Mouse (Mus musculus) erythroblast, adult 5-6 weeks (primary cell): ENCODE data around the gene Nt5dc2. TPM values are rescaled to one million over a fixed set of nuclear protein-coding genes. Genes with fewer than 3 reads are reported as not detected.

Source experiments
- ATAC-seq: replicated peaks from 2 replicates; pipeline ENCODE4 v1.8.0; 2016; ENCODE audit warnings: moderate number of reproducible peaks, mild to moderate bottlenecking, moderate TSS enrichment, inconsistent platforms; ENCODE audit not compliant: poor library complexity, low FRiP score, severe bottlenecking
- total RNA-seq, 2 experiments: library from RNA; stranded (forward) in 1 of 2; stranded (reverse) in 1 of 2; fragments of 150-400 nt in 1 of 2; fragments of 200-764, 138-1000 nt in 1 of 2; gene quantifications; 2 replicates each; pipeline versions ENCODE4 v1.2.3 to v1.2.4; 2015 to 2017; ENCODE audit warnings: low replicate concordance in 2 of 2

The Nt5dc2 gene
- 12.3 and 18.4 TPM in 2 replicates for total RNA-seq (2015; ENCODE audit: low replicate concordance)
- 5.0 and 30.4 TPM in 2 replicates for total RNA-seq (2017; ENCODE audit: low replicate concordance)

DNA sequence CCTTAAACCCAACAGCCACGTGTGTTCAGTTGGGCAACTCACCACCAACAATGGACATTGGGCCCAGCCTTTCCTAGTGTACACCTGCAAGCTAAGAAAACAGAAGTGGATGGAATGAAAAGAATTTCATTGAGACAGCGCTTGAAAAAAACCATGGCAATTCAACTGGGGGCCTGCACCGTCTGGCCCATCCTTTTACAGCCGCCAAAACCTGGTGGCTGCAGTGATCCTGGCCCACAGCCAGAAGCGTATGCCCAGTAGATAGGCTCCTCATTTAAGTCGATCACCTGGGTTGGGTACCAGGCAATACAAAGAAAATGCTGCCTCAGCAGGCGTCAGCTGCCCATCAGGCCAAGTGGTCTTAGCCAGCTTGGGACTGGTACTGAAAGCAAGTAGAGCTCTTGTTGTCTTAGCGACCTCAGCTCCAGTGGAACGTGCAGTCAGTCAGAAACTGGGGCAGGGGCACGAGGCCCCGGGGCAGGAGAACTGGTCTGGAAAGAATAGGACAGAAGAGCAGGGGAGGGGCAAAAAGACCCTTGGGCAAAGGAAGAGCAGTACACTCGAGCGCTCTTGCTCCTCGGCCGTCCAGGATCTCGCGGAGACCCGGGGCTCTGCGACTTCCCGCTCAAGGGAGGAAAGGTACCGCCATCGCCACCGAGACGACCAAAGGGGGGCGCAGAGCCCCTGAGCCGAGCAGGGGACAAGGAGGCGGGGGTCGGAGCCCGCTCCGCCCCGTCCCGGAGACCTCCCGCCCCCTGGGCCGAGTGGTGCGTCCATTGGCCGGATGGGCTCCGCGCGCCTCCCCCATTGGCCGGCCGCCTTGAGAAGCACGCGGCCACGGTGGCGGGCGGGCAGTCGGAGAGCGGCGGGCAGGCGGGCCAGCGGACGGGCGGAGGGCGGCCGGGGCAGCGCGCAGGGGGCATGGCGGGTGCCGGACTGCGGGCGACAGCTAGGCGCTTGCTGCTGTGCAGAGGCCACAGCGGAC is at the start of gene Nt5dc2:
TSS of gene Nt5dc2 (plus strand) at position 818 of the 985 bp plus-strand sequence.
- peak; percentile 60 for ATAC-seq

DNA sequence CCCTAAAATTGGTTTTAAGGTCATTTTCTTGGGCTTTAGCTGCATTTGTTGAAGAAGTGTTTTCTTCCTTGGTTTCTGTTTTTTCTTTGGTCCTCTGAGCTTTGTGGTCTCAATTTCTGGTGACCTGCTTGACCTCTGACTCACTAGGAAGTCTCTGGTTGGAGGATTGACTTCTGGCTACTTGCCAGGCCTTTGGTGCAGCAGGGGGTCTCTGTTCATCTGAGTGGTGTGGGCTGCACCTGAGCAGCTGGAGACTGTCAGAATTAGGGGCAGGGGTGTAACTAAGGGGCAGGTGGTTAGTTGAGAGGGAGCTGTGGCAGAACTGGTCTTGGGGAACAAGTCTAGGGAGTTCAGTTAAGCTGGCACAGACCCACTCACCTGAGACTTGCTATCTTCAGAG is 49.7 kb upstream of the Nt5dc2 start:
- no peak for ATAC-seq

DNA sequence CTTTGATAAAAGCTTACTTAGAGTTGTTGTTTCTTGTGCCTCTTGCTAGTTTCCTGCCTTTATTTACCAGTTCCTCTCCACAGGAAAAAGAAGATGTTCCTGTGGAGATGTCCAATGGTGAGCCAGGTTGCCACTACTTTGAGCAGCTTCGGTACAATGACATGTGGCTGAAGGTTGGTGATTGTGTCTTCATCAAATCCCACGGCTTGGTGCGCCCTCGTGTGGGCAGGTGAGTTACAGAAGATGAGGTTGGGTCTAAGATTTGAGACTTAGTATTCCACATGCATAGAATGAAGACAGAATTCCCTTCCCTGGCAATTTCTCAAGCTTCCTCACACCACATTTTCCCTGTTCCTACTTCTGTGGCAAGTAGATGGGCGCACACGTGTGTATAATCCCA is 43.4 kb upstream of the Nt5dc2 start:
- peak; percentile 57; the same call in 1 of the 2 replicates for ATAC-seq

DNA sequence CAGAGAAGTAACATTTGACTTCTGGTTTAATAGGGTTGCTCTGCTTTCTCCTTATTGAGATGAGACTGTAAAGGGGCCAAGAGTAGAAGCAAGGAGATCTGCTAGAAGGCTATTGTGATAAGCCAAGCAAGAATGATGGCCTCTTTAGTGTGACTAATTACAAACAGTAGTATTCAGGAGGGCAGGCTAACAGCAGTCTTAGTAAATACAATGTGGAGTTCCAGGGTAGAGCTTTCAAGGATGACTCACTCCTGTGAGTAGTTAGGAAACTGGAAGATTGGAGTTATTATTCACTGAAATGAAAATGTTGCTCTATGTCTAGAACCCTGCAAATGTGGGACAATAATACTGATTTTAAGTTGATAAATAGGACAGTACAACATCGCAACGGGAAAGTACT is 42.3 kb upstream of the Nt5dc2 start:
- ATAC-seq: no peak

DNA sequence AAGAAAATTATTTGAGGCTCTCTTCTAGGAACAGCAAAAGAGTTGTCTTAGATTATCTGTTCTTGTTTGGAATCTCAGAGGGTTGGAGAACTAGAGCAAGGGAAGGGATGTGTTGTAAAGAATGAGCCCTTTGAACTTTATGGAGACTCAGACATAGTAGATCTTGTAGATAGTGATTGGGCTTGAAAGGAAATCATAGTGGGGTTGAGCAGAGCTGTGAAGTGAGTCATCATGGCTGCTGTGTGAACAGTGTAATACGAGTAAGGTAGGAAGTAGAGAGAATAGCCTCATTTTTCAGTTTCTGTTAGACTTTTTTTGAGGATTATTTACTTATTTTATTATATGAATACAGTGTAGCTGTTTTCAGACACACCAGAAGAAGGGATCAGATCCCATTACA is 40.9 kb upstream of the Nt5dc2 start:
- ATAC-seq: no peak

DNA sequence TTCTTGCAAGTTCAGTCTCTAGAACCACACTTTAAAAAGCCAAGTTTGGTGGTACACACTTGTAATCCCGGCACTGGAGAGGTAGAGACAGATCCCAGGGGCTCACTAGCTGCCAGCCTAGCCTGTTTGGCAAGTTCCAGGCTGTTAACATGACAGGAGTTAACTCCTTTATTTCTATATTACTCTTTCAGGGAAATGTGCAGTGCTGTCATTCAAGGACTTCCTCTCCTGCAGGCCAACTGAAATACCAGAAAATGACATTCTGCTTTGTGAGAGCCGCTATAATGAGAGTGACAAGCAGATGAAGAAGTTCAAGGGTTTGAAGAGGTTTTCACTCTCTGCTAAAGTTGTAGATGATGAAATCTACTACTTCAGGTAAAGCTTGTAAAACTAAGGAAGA is 25.7 kb upstream of the Nt5dc2 start:
- ATAC-seq: no peak

DNA sequence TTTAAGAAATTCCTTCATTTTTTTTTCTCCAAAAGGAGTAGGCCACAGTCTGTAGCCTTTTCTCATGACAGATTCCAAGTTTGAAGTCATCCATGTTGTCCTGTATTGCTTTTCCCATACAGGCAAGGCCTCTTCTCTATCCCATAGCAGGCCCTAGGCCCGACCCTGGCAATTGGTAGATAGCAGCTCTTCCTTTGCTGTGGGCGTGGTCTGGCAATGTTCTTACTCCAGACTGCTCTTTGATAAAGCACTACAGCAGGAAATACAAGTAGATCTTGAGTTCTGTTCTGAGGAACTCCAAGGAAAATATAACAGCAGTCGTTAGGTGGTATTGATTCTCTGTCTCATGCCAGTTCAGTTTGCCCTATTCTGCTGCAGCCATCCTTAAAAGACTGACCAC is 20.2 kb upstream of the Nt5dc2 start:
- ATAC-seq: peak; percentile 95

DNA sequence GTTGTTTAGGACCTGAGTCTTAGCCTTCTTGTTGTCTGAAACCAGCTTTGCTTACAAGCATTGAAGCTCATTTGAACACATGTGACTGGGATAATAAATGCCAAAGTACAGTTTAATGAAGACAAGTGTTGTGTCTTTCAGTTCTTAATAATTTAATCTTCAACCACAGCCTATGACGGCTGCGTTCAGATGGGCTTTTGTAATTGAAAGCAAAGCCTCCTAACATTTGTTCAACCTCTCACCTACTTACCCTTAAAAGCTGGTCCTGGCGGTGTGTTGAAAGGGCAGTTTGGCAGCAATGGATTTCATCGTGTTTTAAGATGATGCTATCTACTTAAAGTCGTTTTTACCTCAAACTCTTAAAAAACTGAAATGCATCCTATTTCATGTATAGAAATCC is 18.7 kb upstream of the Nt5dc2 start:
- no peak for ATAC-seq

DNA sequence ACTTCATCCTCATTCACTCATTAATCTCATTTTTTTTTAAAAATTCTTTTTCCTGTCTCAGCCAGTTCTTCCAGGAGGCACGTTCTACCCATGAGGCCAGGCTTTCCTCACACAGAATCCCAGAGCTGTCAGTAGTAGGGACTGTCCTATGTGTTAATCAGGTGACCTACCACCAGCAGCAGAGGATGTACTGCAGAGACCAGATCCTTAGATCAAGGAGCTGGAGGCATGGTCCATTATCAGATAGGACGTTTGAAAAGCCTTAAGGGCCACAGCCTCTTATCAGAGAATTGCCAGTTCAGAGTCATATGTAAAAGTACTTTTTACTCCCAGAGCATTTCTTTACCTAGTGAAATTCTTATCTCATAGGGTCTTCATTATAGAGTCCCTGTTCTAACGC is 16.8 kb upstream of the Nt5dc2 start:
- no peak for ATAC-seq

DNA sequence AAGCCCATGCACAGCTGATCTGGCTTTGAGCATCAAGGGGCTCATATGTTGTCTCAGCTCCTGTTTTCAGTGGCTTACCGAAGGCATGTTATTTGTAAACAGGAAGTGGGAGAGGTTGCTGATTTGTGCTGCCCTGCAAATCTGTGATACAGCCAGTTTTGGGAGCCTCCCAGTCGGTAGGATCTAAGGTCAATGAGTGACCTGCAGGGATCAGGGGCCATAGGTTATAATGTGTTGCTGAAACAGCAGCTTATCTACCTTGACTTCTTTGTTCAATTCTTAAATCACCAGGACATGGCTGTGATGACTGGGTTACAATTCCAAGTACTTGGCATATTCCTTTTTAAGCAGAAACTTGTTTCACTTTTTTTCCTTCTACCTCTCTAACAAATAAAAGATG is 15.3 kb upstream of the Nt5dc2 start:
- ATAC-seq: no peak

DNA sequence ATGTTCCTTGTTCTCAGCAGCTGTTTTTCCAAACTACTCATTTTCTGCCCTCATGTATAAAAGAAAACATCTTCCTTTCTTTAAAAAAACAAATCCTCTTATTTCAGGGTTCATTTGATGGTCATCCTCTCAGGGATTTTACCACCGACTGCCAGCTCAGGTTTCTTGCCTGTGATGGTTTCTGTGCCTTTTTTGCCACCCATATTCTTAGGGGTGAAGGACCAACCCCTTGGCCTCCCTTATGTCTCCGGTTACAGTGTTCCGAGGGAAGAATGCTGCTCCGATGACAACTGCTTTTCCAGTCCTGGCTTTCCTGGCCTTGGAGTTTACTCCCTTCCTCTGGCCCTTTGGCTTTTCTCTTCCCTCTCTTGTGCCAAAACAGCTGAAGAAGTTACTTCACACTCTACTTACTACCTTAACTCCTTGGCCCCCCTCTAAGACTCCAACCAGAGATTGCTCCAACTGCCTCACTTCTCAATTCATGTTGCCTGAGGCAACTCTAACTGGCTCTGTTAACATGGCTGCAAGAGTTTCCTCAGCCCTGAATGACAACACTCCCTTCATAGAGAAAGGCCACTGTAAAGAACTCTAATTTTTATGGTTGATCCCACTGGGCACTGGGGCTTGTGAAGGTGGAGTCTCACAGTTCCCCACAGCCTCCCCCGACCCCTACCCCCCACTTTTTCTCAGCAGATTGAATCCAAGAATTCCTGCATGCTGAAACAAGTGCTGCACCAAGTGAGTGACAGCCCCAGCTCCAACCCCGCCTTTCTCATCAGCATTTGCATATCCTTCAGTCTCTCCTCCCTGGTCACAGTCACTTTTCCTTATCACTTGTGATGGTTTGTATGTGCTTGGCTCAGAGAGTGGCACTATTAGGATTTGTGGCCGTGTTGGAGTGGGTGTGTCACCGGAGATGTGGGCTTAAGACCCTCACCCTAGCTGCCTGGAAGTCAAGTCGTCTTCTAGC is 5.5 kb upstream of the Nt5dc2 start:
- no peak for ATAC-seq

DNA sequence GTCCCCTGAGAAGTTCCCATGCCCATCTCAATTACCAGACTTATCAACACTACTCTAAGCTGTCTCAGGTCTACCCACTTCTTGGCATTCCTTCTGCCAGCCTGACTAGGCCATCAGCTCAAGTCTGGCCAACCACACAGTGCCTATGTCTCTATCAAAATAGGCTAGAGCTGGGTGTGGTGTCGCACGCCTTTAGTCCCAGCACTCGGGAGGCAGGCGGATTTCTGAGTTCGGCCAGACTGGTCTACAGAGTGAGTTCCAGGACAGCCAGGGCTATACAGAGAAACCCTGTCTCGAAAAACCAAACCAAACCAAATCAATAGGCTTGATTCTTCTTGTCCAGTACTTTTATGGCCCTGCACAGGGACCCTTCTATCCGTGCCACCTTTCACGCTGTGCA is 4.0 kb upstream of the Nt5dc2 start:
- peak; percentile 29; the same call in 1 of the 2 replicates for ATAC-seq

DNA sequence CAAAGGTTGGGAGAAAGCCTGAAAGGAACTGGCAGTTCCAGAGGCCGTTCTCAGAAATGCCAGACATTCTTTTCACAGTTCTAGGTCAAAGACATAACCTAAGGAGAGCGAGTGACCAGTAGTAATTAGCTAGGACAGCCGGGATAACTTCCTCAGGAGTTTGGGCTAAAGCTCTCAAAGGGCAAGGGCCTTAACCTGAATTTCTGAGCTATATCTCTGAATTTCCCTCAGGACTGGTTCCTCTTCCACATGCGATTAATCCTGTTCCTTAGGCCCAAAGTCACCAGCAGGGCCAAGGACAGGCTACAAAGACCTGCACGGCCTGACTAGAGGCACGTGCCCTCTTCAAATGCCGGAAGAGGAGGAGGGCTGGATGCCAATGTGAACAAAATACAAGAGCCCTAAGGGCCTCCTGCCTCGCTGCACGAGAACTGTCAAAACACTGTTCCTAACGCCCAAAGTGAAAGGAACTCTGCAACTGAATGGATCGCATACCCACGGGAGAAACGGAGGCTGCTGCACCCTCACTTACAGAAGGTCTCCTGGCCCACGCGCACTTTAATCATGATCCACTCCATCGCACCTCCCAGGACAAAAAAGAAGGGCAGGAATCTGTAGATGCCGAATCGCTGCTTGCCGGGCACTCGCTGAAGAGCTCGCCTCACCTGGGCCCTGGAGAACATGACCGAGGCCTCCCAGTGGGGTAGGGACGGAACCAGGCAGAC is 2.6 kb upstream of the Nt5dc2 start:
- ATAC-seq: peak; percentile 26

DNA sequence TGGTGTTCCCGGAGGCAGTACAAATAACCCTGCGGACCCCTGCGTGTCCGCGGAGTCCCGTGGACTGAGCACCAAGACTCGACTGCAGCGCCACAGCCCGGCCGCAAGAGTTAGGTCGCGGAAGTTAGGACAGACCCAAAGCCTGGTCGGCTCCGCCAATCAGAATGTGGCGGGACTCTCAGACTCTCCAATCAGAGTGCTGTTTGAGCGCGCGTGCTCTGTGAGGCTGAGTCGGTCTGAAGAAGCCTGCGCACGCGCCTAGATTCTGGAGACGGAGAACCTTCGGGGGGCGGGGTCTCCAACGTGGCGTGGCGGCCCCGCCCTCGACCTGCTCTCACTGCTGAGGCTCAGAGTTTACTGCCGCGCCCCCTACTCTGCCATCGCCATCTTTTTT is 2.0 kb upstream of the Nt5dc2 start, which contains the start of gene Smim4:
TSS of gene Smim4 (minus strand) at position 131 of the 394 bp plus-strand sequence.
- ATAC-seq: peak; percentile 88

DNA sequence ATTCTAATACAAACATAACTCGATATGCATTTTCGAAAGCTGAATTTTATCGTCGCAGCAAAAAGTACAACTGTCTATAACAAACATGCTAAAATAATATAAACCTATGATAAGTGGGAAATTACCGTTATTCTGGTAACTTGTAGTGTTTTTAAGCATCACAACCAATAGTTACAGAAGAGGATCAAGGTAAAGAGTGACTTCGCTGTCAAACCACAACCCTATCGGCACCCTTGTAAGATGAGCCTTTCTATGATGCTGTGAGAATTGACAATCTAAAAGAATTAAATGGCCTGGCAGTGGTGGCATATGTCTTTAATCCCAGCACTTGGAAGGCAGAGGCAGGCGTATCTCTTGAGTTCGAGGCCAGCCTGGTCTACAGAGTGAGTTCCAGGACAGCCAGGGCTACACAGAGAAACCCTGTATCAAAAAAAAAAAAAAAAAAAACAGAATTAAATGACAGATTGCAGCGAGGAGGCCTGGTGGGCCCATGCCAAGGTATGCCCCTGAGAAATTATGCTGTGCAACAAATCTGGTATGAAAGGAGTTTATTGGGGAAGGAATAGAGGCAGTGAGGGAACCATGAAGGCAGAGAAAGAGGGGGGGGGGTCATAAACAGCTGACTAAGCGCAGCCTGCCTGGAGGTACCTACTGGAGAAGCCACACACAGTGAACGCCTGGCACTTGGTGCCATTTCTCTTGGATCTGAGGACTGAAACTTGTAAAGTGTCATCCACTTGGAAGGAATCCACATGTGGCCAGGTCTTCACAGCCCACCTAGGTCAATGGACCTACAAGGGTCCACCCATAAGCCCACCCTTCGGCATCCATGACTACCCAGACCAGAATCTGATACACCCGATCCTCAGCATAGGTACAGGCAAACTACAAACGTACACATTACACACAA is 1.3 kb upstream of the Nt5dc2 start:
- no peak for ATAC-seq

DNA sequence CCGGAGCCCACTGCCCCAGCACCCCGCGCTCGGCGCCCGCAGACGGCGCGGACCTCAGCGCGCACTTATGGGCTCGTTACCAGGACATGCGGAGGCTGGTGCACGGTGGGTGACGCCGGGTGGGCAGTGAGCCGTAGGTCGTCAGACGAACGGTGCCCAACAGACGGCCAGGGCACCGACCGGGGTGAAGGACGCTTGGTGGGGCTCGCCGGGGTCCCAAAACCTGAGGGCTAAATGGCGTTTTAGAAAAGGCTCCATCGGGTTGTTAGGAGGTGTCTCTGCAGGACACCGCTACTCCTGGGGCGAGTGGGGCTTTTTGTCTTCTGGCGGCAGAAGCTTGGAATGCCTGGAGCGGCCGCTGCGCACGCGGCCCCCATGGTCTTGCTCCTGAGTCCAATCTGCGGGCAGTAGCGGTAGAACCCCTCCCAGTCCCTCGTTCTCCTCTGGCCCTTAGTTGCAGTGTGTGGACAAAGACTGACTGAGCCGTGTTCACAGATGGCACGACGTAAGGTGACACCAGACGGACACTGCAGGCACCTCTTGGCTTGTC is 494 bp downstream of the Nt5dc2 start:
- ATAC-seq: no peak

DNA sequence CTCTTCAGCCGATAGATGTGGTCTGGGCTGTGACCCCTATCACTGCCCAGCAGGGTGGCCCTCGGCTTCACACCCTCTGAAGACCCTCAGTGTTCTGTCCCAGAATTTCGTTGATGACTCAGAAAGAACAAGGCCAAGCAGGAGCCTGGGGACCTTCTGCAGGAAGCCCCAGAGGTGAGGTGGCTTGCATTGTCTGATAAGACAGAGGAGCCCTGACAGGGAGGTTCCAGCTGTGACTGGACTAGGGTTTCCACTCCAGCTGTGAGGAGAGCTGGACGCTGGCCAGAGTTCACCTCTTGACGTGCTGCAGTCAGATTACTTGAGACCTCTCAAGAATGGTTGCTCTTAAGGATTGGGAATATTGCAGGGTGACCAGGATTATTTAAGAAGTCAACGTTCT is 1.2 kb downstream of the Nt5dc2 start:
- ATAC-seq: no peak

DNA sequence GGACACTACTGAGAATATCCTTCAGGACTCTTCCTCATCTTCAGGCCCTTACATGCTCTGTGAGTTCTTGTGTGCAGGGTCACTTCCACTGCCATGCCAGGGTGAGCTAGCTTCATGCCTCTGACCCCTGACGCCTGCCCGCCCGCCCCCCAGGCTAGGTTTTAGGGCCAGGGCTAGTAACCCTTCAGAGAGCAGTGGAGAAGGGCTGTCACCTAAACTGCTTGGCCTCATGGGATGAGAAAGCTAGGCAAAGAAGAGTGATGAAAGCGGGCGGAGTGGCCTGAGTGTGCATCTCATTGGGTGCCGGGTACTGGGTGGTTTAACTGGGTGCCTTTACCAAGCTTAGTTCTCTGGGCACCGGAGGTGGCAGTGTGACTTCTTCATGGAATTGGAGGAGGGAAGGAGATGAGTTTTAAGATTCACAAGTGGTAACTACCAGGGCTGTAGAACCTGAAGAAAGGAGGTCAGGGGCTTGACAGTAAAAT is 1.7 kb downstream of the Nt5dc2 start:
- no peak for ATAC-seq
